Mouse (Mus musculus) CH12.LX (cell line): ENCODE measurements around the gene Fyb2. TPM values are rescaled to one million over a fixed set of nuclear protein-coding genes. Genes with fewer than 3 reads are reported as not detected.

Source experiments
- DNase-seq: peaks from one replicate; pipeline ENCODE4 v3.0.0-alpha.2; 2013; ENCODE audit errors: extremely low read depth
- H3K27ac ChIP-seq: 2 replicates; pipeline ENCODE4 v1.5.1; 2012; ENCODE audit warnings: low read depth, mild to moderate bottlenecking, control low read depth, moderate library complexity; ENCODE audit not compliant: insufficient read depth
- H3K27me3 ChIP-seq: replicated peaks from 2 replicates; pipeline ENCODE3; 2012; ENCODE audit warnings: inconsistent platforms
- H3K36me3 ChIP-seq, 2 experiments: replicated peaks in 1 of 2; 2 replicates each; pipeline versions ENCODE3 to v1.6.1; 2012; ENCODE audit warnings: inconsistent platforms in 1 of 2, low read length in 1 of 2, mild to moderate bottlenecking in 1 of 2, mixed read lengths in 1 of 2, moderate library complexity in 1 of 2; ENCODE audit not compliant: control insufficient read depth in 1 of 2, insufficient read depth in 1 of 2
- H3K4me1 ChIP-seq, 2 experiments: 2 replicates each; pipeline ENCODE4 v1.6.1; 2012; ENCODE audit warnings: inconsistent platforms in 1 of 2, moderate library complexity in 1 of 2; ENCODE audit not compliant: insufficient read depth in 2 of 2, control insufficient read depth in 1 of 2
- H3K4me2 ChIP-seq: 2 replicates; pipeline ENCODE4 v1.6.1; 2012; ENCODE audit warnings: low read depth, mild to moderate bottlenecking, control low read depth; ENCODE audit not compliant: poor library complexity, insufficient read depth, severe bottlenecking
- H3K4me3 ChIP-seq, 3 experiments: fragments of 150-350 bp in 1 of 3; sonication (generic) in 1 of 3; replicated peaks in 1 of 3; 2 replicates each; pipeline versions ENCODE3 to v1.5.1; 2011 to 2012; ENCODE audit warnings: low read depth in 2 of 3, low read length in 2 of 3, mild to moderate bottlenecking in 2 of 3, moderate library complexity in 2 of 3, control low read depth in 1 of 3, improper control_type of control experiment in 1 of 3, inconsistent platforms in 1 of 3, mixed read lengths in 1 of 3; ENCODE audit not compliant: poor library complexity in 1 of 3
- H3K79me2 ChIP-seq: replicated peaks from 2 replicates; pipeline ENCODE4 v1.6.1; 2012; ENCODE audit warnings: mild to moderate bottlenecking, moderate library complexity; ENCODE audit not compliant: control insufficient read depth, poor library complexity, insufficient read depth, severe bottlenecking; ENCODE audit errors: extremely low read depth
- H3K9ac ChIP-seq: 2 replicates; pipeline ENCODE4 v1.6.1; 2012; ENCODE audit warnings: low read depth, mild to moderate bottlenecking, control low read depth, moderate library complexity; ENCODE audit not compliant: insufficient read depth
- H3K9me3 ChIP-seq: replicated peaks from 2 replicates; pipeline ENCODE3; 2012; ENCODE audit warnings: low read length, inconsistent platforms, mixed read lengths
- CHD1 ChIP-seq: IDR thresholded peaks from 2 replicates; pipeline ENCODE4 v1.6.1; 2012; ENCODE audit warnings: low read depth, low read length, improper control_type of control experiment, inconsistent platforms
- ELF1 ChIP-seq: IDR thresholded peaks from 2 replicates; pipeline ENCODE4 v1.6.1; 2014; ENCODE audit warnings: low read depth, mild to moderate bottlenecking, inconsistent platforms, low read length, improper control_type of control experiment
- EP300 ChIP-seq: IDR thresholded peaks from 2 replicates; pipeline ENCODE4 v1.6.1; 2011; ENCODE audit warnings: low read length, improper control_type of control experiment
- ETS1 ChIP-seq: conservative IDR thresholded peaks from 2 replicates; pipeline ENCODE4 v1.6.1; 2012; ENCODE audit warnings: low read depth, mild to moderate bottlenecking, inconsistent platforms, low read length, improper control_type of control experiment, moderate library complexity
- IRF4 ChIP-seq: IDR thresholded peaks from 2 replicates; pipeline ENCODE4 v1.6.1; 2014; ENCODE audit warnings: low read depth, mild to moderate bottlenecking, inconsistent platforms, low read length, improper control_type of control experiment
- JUND ChIP-seq: conservative IDR thresholded peaks from 2 replicates; pipeline ENCODE4 v1.6.1; 2011; ENCODE audit warnings: low read depth, low read length, improper control_type of control experiment
- KAT2A ChIP-seq: IDR thresholded peaks from 2 replicates; pipeline ENCODE4 v1.6.1; 2012; ENCODE audit warnings: low read length, improper control_type of control experiment, inconsistent platforms; ENCODE audit not compliant: insufficient replicate concordance
- MXI1 ChIP-seq: IDR thresholded peaks from 2 replicates; pipeline ENCODE4 v1.6.1; 2011; ENCODE audit warnings: mild to moderate bottlenecking, low read depth, low read length, improper control_type of control experiment
- MYC ChIP-seq: IDR thresholded peaks from 2 replicates; pipeline ENCODE4 v1.6.1; 2011; ENCODE audit warnings: low read depth, mild to moderate bottlenecking, improper control_type of control experiment, low read length
- PAX5 ChIP-seq: IDR thresholded peaks from 2 replicates; pipeline ENCODE4 v1.6.1; 2012; ENCODE audit warnings: low read length, inconsistent platforms, mixed read lengths
- POLR2AphosphoS2 ChIP-seq: IDR thresholded peaks from 2 replicates; pipeline ENCODE4 v1.6.1; 2011; ENCODE audit warnings: low read depth, low read length, improper control_type of control experiment
- RCOR1 ChIP-seq: conservative IDR thresholded peaks from 2 replicates; pipeline ENCODE4 v1.6.1; 2012; ENCODE audit warnings: low read depth, mild to moderate bottlenecking, inconsistent platforms, low read length, improper control_type of control experiment
- SIN3A ChIP-seq: IDR thresholded peaks from 2 replicates; pipeline ENCODE4 v1.6.1; 2012; ENCODE audit warnings: low read length, improper control_type of control experiment, inconsistent platforms
- TBP ChIP-seq: conservative IDR thresholded peaks from 2 replicates; pipeline ENCODE4 v1.6.1; 2011; ENCODE audit warnings: low read depth, low read length, improper control_type of control experiment
- TCF12 ChIP-seq: IDR thresholded peaks from 2 replicates; pipeline ENCODE4 v1.6.1; 2014; ENCODE audit warnings: low read depth, mild to moderate bottlenecking, inconsistent platforms, low read length, improper control_type of control experiment
- USF1 ChIP-seq: IDR thresholded peaks from 2 replicates; pipeline ENCODE4 v1.6.1; 2014; ENCODE audit warnings: low read depth, mild to moderate bottlenecking, inconsistent platforms, low read length, improper control_type of control experiment
- ZC3H11A ChIP-seq: IDR thresholded peaks from 2 replicates; pipeline ENCODE4 v1.6.1; 2012; ENCODE audit warnings: low read depth, mild to moderate bottlenecking, inconsistent platforms, low read length, improper control_type of control experiment
- ZMIZ1 ChIP-seq: IDR thresholded peaks from 2 replicates; pipeline ENCODE4 v1.6.1; 2012; ENCODE audit warnings: low read depth, mild to moderate bottlenecking, inconsistent platforms, low read length, improper control_type of control experiment
- dilution Hi-C: fragments of 300-500 bp; cut with MboI; formaldehyde crosslinking; loops from 2 replicates; pipeline ENCODE4 v1.14.3; 2020; ENCODE audit warnings: low sequenced_read_pairs; ENCODE audit not compliant: extremely low pct_unique_long_range_greater_than_20kb, extremely low pct_ligation_motif_present
- in situ Hi-C: fragments of 300-500 bp; cut with MboI; formaldehyde crosslinking; loops from 3 replicates; pipeline ENCODE4 v1.14.3; 2019; ENCODE audit warnings: low sequenced_read_pairs, low pct_ligation_motif_present, low pct_unique_long_range_greater_than_20kb, mixed read lengths
- polyA plus RNA-seq: library from polyadenylated mRNA; unstranded; fragments of >175 nt; gene quantifications from 2 replicates; pipeline ENCODE4 v1.2.1, GENCODE M21; 2012; ENCODE audit warnings: low read depth; ENCODE audit not compliant: insufficient read length
- total RNA-seq, 2 experiments: library from RNA; depleted of rRNA; stranded (reverse); fragments of 300-350 nt in 1 of 2; fragments of >200 nt in 1 of 2; gene quantifications; 2 replicates each; pipeline ENCODE4 v1.2.3; 2012 to 2014

Gene Fyb2
- total and polyA plus RNA-seq, 3 experiments: 0.28 TPM; not detected in 2

DNA sequence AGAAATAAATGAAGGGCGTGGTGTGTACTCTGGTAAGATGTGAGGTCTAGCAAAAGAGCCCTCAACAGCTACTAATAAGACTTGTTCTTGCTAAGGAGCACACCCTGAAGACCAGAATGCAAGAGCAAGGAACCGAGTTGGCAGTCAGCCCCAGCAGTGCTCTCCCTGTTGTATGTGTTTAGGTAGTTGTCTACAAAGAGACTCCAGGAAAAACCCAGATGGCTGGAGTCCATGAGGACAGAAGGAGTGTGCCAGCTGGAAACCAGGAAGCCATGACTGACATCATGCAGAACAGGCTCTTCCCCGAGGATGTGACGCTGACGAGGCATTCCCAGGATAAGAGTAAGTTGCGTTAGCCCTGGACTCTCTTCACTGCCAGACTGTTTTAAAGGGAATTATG, 76.8 kb downstream of the Fyb2 start:
- DNase-seq: no peak
- H3K4me1 ChIP-seq: peaks cover 0 to 32% of the 10 kb centered on the region in 2 experiments; a peak in 2 of 4 replicates
- no peak overlapping the region for H3K27ac ChIP-seq
- TF ChIP-seq IRF4: no peak
- no peak for TF ChIP-seq JUND
- no peak for TF ChIP-seq ELF1
- no peak for TF ChIP-seq ZC3H11A
- no peak for TF ChIP-seq SIN3A
- TF ChIP-seq POLR2AphosphoS2: no peak
- TF ChIP-seq ZMIZ1: no peak
- no peak for TF ChIP-seq EP300
- no peak for TF ChIP-seq TBP
- no peak for TF ChIP-seq KAT2A
- no peak for TF ChIP-seq RCOR1
- TF ChIP-seq USF1: no peak
- no peak for TF ChIP-seq MYC
- H3K79me2 ChIP-seq: no peaks in the 10 kb centered on the region
- no peaks in the 10 kb centered on the region for H3K36me3 ChIP-seq
- H3K27me3 ChIP-seq: no peaks in the 10 kb centered on the region
- in situ Hi-C loops (no loop called here), dilution Hi-C loops (no loop called here)
- H3K4me3 ChIP-seq: no peak overlapping the region
- H3K9me3 ChIP-seq: no peaks in the 10 kb centered on the region
- no peak overlapping the region for H3K4me2 ChIP-seq
- no peak overlapping the region for H3K9ac ChIP-seq

DNA sequence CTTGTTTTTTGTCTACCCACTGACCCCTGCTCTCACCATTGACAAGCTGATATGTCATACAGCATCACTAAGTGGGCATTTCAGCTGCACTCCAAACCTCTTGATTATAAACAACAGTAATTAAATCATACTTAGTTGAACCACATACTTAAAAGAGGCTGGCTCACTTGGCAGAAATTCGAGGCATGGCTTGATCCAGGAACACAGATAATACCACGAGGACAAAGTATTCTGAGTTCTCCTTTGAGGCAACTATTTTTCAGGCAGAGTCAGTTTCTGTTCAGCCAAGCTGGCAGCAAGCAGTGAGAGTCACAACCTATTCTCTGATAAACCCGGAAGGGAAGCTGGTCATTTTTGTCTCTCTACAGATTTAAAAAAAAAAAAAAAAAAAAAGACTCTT, 77.4 kb downstream of the Fyb2 start:
- Histone ChIP-seq H3K9ac (no peak overlapping the region), H3K27ac (no peak overlapping the region), H3K79me2 (no peaks in the 10 kb centered on the region), H3K4me2 (no peak overlapping the region), H3K36me3 (no peaks in the 10 kb centered on the region), H3K27me3 (no peaks in the 10 kb centered on the region), H3K9me3 (no peaks in the 10 kb centered on the region), H3K4me3 (no peak overlapping the region), H3K4me1 (peaks cover 0 to 27% of the 10 kb centered on the region in 2 experiments; a peak in 2 of 4 replicates)
- dilution Hi-C loops (no loop called here), in situ Hi-C loops (no loop called here)
- TF ChIP-seq MXI1 (no peak), TCF12 (no peak)
- DNase-seq: no peak

DNA sequence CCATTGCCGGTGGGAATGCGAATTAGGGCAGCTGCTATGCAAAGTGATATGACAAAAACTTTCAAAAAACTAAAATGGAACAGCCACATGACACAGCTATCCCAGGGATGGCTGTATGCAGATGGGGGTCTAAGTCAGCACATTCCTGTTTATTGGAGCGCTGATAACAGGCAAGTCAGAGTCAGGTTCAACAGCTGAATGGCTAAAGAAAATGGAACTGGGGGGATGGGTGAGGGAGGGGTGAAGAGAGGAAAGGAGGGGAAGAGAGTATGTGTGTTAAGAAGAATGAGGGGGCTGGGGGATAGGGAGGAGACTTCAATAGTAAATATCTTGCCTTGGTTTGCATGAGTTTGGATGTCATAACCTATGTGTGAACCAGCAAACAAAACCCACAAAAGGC, 79.0 kb downstream of the Fyb2 start:
- Histone ChIP-seq H3K9me3 (no peaks in the 10 kb centered on the region), H3K27me3 (no peaks in the 10 kb centered on the region), H3K9ac (no peak overlapping the region), H3K4me1 (peaks cover 0 to 17% of the 10 kb centered on the region in 2 experiments; a peak in 2 of 4 replicates), H3K79me2 (no peaks in the 10 kb centered on the region), H3K4me2 (no peak overlapping the region), H3K27ac (no peak overlapping the region), H3K36me3 (no peaks in the 10 kb centered on the region), H3K4me3 (no peak overlapping the region)
- no peak for DNase-seq
- in situ Hi-C loops: no loop called here
- dilution Hi-C loops: no loop called here
- no peak for TF ChIP-seq CHD1
- no peak for TF ChIP-seq MYC
- no peak for TF ChIP-seq PAX5
- no peak for TF ChIP-seq ETS1
